Mouse (Mus musculus) myocyte (in vitro differentiated cells): ENCODE measurements around the gene Ndufaf2.

ENCODE experiments used
- CEBPB ChIP-seq: IDR thresholded peaks from 2 replicates; pipeline ENCODE4 v1.6.1; 2011; ENCODE audit warnings: mild to moderate bottlenecking, moderate library complexity; ENCODE audit not compliant: poor library complexity, insufficient read depth, severe bottlenecking
- E2F4 ChIP-seq: IDR thresholded peaks from one replicate; pipeline ENCODE4 v1.6.1; 2011; ENCODE audit warnings: mild to moderate bottlenecking, control low read depth, moderate library complexity; ENCODE audit not compliant: insufficient read depth
- MAX ChIP-seq: IDR thresholded peaks from one replicate; pipeline ENCODE4 v1.6.1; 2011; ENCODE audit warnings: low read depth, mild to moderate bottlenecking, control low read depth
- POLR2A ChIP-seq: IDR thresholded peaks from one replicate; pipeline ENCODE4 v1.6.1; 2011; ENCODE audit warnings: low read depth, mild to moderate bottlenecking, control low read depth, moderate library complexity; ENCODE audit not compliant: insufficient read length
- POLR2AphosphoS2 ChIP-seq: IDR thresholded peaks from one replicate; pipeline ENCODE4 v1.6.1; 2011; ENCODE audit warnings: low read depth, control low read depth; ENCODE audit not compliant: insufficient read length

GRCm38 (mm10) chr13:108069151-108069550 lies 89.3 kb downstream of the Ndufaf2 start:
- TF ChIP-seq POLR2A (no peak), E2F4 (no peak), POLR2AphosphoS2 (no peak), MAX (no peak), CEBPB (no peak)
